Mouse (Mus musculus) myocyte (in vitro differentiated cells): ENCODE results near the gene Nav3. TPM values are rescaled to one million over a fixed set of nuclear protein-coding genes. Genes with fewer than 3 reads are reported as not detected.

Experiments used
- H3K27me3 ChIP-seq: one replicate; pipeline ENCODE4 v1.6.1; 2011; ENCODE audit not compliant: control insufficient read depth, insufficient read depth, insufficient read length
- H3K36me3 ChIP-seq: one replicate; pipeline ENCODE4 v1.6.1; 2011; ENCODE audit not compliant: control insufficient read depth, insufficient read depth
- H3K4me2 ChIP-seq: one replicate; pipeline ENCODE4 v1.6.1; 2011; ENCODE audit warnings: low read depth, control low read depth
- H3K4me3 ChIP-seq: one replicate; pipeline ENCODE4 v1.5.1; 2011; ENCODE audit warnings: mild to moderate bottlenecking, control low read depth, moderate library complexity
- H3K79me2 ChIP-seq: one replicate; pipeline ENCODE4 v1.6.1; 2011; ENCODE audit not compliant: control insufficient read depth, insufficient read depth
- H3ac ChIP-seq: one replicate; pipeline ENCODE4 v1.6.1; 2011; ENCODE audit not compliant: control insufficient read depth, insufficient read length
- CEBPB ChIP-seq: IDR thresholded peaks from 2 replicates; pipeline ENCODE4 v1.6.1; 2011; ENCODE audit warnings: mild to moderate bottlenecking, moderate library complexity; ENCODE audit not compliant: poor library complexity, insufficient read depth, severe bottlenecking
- E2F4 ChIP-seq: IDR thresholded peaks from one replicate; pipeline ENCODE4 v1.6.1; 2011; ENCODE audit warnings: mild to moderate bottlenecking, control low read depth, moderate library complexity; ENCODE audit not compliant: insufficient read depth
- MAX ChIP-seq: IDR thresholded peaks from one replicate; pipeline ENCODE4 v1.6.1; 2011; ENCODE audit warnings: low read depth, mild to moderate bottlenecking, control low read depth
- MYOD1 ChIP-seq, 3 experiments: IDR thresholded peaks; one replicate each; pipeline ENCODE4 v1.6.1; 2011; ENCODE audit warnings: control low read depth in 2 of 3, low read depth in 2 of 3, mild to moderate bottlenecking in 2 of 3, moderate library complexity in 1 of 3; ENCODE audit not compliant: insufficient read length in 2 of 3, control insufficient read depth in 1 of 3
- MYOG ChIP-seq, 3 experiments: IDR thresholded peaks; one replicate each; pipeline ENCODE4 v1.6.1; 2011; ENCODE audit warnings: control low read depth in 2 of 3, low read depth in 2 of 3, mild to moderate bottlenecking in 2 of 3; ENCODE audit not compliant: insufficient read length in 2 of 3, control insufficient read depth in 1 of 3, insufficient read depth in 1 of 3
- POLR2A ChIP-seq: IDR thresholded peaks from one replicate; pipeline ENCODE4 v1.6.1; 2011; ENCODE audit warnings: low read depth, mild to moderate bottlenecking, control low read depth, moderate library complexity; ENCODE audit not compliant: insufficient read length
- POLR2AphosphoS2 ChIP-seq: IDR thresholded peaks from one replicate; pipeline ENCODE4 v1.6.1; 2011; ENCODE audit warnings: low read depth, control low read depth; ENCODE audit not compliant: insufficient read length
- REST ChIP-seq: IDR thresholded peaks from one replicate; pipeline ENCODE4 v1.6.1; 2011; ENCODE audit warnings: mild to moderate bottlenecking, control low read depth, moderate library complexity; ENCODE audit not compliant: insufficient read depth, insufficient read length
- SRF ChIP-seq: IDR thresholded peaks from one replicate; pipeline ENCODE4 v1.6.1; 2011; ENCODE audit warnings: low read depth; ENCODE audit not compliant: control insufficient read depth, insufficient read length
- TCF12 ChIP-seq: IDR thresholded peaks from one replicate; pipeline ENCODE4 v1.6.1; 2011; ENCODE audit warnings: mild to moderate bottlenecking, control low read depth; ENCODE audit not compliant: poor library complexity, insufficient read depth, severe bottlenecking
- TCF3 ChIP-seq: IDR thresholded peaks from one replicate; pipeline ENCODE4 v1.6.1; 2011; ENCODE audit warnings: low read depth, control low read depth; ENCODE audit not compliant: insufficient read length
- USF1 ChIP-seq: IDR thresholded peaks from one replicate; pipeline ENCODE4 v1.6.1; 2011; ENCODE audit warnings: low read depth, mild to moderate bottlenecking, control low read depth, moderate library complexity
- polyA plus RNA-seq: library from polyadenylated mRNA; unstranded; fragments of >200 nt; fragmentation: generic; extraction: Trizol; gene quantifications from one replicate; pipeline ENCODE4 v1.2.1, GENCODE M21; 2012; ENCODE audit warnings: missing spikeins

The Nav3 gene
- polyA plus RNA-seq, 1 experiment: 2.9 TPM

- Histone ChIP-seq H3K36me3 (no peaks in the 10 kb centered on the region), H3K27me3 (no peaks in the 10 kb centered on the region), H3ac (no peak overlapping the region), H3K4me3 (no peak overlapping the region), H3K79me2 (no peaks in the 10 kb centered on the region), H3K4me2 (no peak overlapping the region)
- TF ChIP-seq TCF3: no peak
- no peak for TF ChIP-seq MYOG (IDR thresholded peaks at IDR 0.05; ENCODE audit: control insufficient read depth in 1 of 3, insufficient read depth in 1 of 3, insufficient read length in 2 of 3, low read depth in 2 of 3)
- no peak for TF ChIP-seq E2F4
- TF ChIP-seq POLR2A: no peak
These were observed 804.5 kb downstream of the Nav3 start for GRCm38 (mm10) chr10:109651516-109651915.

- Histone ChIP-seq H3K36me3 (no peaks in the 10 kb centered on the region), H3K27me3 (no peaks in the 10 kb centered on the region), H3K4me3 (no peak overlapping the region), H3K4me2 (no peak overlapping the region), H3K79me2 (no peaks in the 10 kb centered on the region), H3ac (no peak overlapping the region)
- no peak for TF ChIP-seq USF1
- TF ChIP-seq E2F4: no peak
- TF ChIP-seq POLR2AphosphoS2: no peak
- TF ChIP-seq TCF3: no peak
- no peak for TF ChIP-seq MYOD1 (IDR thresholded peaks at IDR 0.05; ENCODE audit: control insufficient read depth in 1 of 3, insufficient read length in 2 of 3, low read depth in 2 of 3)
- no peak for TF ChIP-seq SRF
- no peak for TF ChIP-seq TCF12
- TF ChIP-seq POLR2A: no peak
- no peak for TF ChIP-seq CEBPB
- TF ChIP-seq MAX: no peak
- no peak for TF ChIP-seq MYOG (IDR thresholded peaks at IDR 0.05; ENCODE audit: control insufficient read depth in 1 of 3, insufficient read depth in 1 of 3, insufficient read length in 2 of 3, low read depth in 2 of 3)
- no peak for TF ChIP-seq REST
These were observed 812.4 kb downstream of the Nav3 start for GRCm38 (mm10) chr10:109643598-109643997.

- no peaks in the 10 kb centered on the region for H3K27me3 ChIP-seq
- no peak overlapping the region for H3ac ChIP-seq
- H3K4me2 ChIP-seq: no peak overlapping the region
- H3K36me3 ChIP-seq: no peaks in the 10 kb centered on the region
- H3K79me2 ChIP-seq: no peaks in the 10 kb centered on the region
- TF ChIP-seq MAX: no peak
- TF ChIP-seq TCF12: no peak
- TF ChIP-seq CEBPB: no peak
- no peak for TF ChIP-seq USF1
- TF ChIP-seq TCF3: no peak
- TF ChIP-seq MYOG (IDR thresholded peaks at IDR 0.05; ENCODE audit: control insufficient read depth in 1 of 3, insufficient read depth in 1 of 3, insufficient read length in 2 of 3, low read depth in 2 of 3): no peak
- TF ChIP-seq REST: no peak
- no peak for TF ChIP-seq E2F4
- TF ChIP-seq POLR2AphosphoS2: no peak
- no peak for TF ChIP-seq SRF
- no peak for TF ChIP-seq MYOD1 (IDR thresholded peaks at IDR 0.05; ENCODE audit: control insufficient read depth in 1 of 3, insufficient read length in 2 of 3, low read depth in 2 of 3)
- TF ChIP-seq POLR2A: no peak
- H3K4me3 ChIP-seq: no peak overlapping the region
These were observed 814.2 kb downstream of the Nav3 start for GRCm38 (mm10) chr10:109641806-109642205.

- TF ChIP-seq MYOD1 (IDR thresholded peaks at IDR 0.05; ENCODE audit: control insufficient read depth in 1 of 3, insufficient read length in 2 of 3, low read depth in 2 of 3) (no peak), POLR2AphosphoS2 (no peak), MAX (no peak), CEBPB (no peak), USF1 (no peak), TCF12 (no peak), TCF3 (no peak), E2F4 (no peak), REST (no peak)
- no peaks in the 10 kb centered on the region for H3K36me3 ChIP-seq
These were observed 818.3 kb downstream of the Nav3 start for GRCm38 (mm10) chr10:109637702-109638101.

More at GRCm38 (mm10) chr10:109637702-109638101, 818.3 kb downstream of the Nav3 start:
- Histone ChIP-seq H3ac (no peak overlapping the region), H3K4me3 (no peak overlapping the region), H3K79me2 (no peaks in the 10 kb centered on the region), H3K4me2 (no peak overlapping the region), H3K27me3 (no peaks in the 10 kb centered on the region)
